Mouse (Mus musculus): ENCODE measurements at regions not wholly inside any gene's neighbourhood (a gene's known extent, or its start where the extent isn't known, plus 50 kb on each side); places are given as distances from the start of the nearest gene placed in this dataset.

DNA sequence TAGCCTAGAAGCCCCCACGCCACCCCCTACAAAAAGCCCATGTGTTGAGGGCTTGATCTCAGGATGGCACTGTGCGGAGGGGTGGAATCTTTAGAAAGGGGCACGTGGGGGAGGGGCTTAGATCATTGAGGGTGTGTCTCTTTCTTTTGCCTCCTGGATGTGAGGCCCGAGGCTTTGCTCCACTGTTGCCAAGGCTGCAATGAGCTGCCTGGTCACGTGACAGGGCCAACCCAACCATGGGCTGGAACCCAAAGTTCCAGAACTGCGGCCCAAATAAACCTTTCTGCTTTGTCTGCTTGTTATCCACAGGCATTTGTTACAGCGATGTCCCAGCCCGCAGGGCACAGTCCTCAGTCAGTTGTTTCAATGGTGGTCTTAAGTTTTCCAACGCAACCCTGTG is 96.5 kb upstream of the Ubl3 start:
- no peak overlapping the region for H3K27ac ChIP-seq (ENCODE audit: insufficient read depth, low read length)
- TF ChIP-seq POLR2A (IDR thresholded peaks at IDR 0.05; ENCODE audit: insufficient read depth, low read length) (no peak), CTCF (IDR thresholded peaks at IDR 0.05; ENCODE audit: low read depth, low read length) (no peak), EP300 (IDR thresholded peaks at IDR 0.05; ENCODE audit: insufficient read depth, low read depth, low read length) (0 out of 2 replicates have a peak, but pooled peaks have one; percentile 8)
- no peaks in the 10 kb centered on the region; the same call in 1 of the 2 replicates for H3K9me3 ChIP-seq (replicated peaks; ENCODE audit: control insufficient read depth, insufficient read depth, low read length, poor library complexity, severe bottlenecking)
- no peak overlapping the region for H3K9ac ChIP-seq (ENCODE audit: low read depth, poor library complexity, severe bottlenecking)
- H3K4me3 ChIP-seq (ENCODE audit: low read depth, low read length) = 0 out of 2 replicates have a peak overlapping the region, but pooled peaks have one; percentile 1
- no peaks in the 10 kb centered on the region for H3K36me3 ChIP-seq (ENCODE audit: control insufficient read depth, insufficient read depth, low read length, poor library complexity, severe bottlenecking)
- peaks cover 5% of the 10 kb centered on the region for H3K4me1 ChIP-seq (ENCODE audit: control insufficient read depth, insufficient read depth, low read length)
- no peaks in the 10 kb centered on the region for H3K27me3 ChIP-seq (ENCODE audit: control insufficient read depth, insufficient read depth, low read length, poor library complexity, severe bottlenecking)

DNA sequence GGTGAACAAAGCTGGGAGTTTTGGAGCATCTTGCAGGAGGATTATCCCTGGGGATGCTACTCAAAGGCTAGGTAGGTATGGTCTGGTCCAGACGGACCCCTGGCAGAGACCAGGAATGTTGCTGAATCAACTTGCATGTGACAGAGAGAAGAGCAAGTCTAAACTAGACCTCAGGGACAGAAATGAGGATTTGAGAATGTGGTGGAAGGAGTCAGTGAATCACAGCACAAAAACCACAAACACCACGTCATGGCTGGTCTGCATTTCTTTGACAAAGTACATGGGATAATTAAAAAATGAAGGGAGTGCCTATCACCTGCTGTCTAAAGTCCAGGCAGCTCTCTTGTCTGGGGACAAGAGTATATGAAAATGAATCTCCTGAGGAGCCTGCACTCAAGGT is 95.1 kb upstream of the Ubl3 start:
- TF ChIP-seq CTCF (IDR thresholded peaks at IDR 0.05; ENCODE audit: low read depth, low read length) (no peak), EP300 (IDR thresholded peaks at IDR 0.05; ENCODE audit: insufficient read depth, low read depth, low read length) (no peak), POLR2A (IDR thresholded peaks at IDR 0.05; ENCODE audit: insufficient read depth, low read length) (no peak)

DNA sequence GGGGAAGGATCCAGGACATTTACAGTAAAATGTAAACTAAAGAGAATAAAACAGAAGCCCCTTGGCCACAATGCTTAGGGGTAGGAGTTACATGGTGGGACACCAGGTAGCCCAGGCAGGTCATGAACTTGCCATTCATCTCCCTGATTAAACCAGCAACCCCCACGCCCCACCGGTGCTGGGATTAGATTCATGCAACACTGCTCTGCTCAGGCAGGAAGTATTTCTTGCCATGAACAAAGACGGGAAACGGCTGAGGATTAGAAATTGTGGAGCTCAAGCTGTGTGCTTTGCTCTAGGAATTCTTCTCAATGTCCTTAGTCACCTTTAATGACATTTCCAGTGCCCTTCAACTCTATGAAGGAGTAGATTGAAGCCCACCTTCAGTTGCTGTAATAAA is 93.2 kb upstream of the Ubl3 start:
- Histone ChIP-seq H3K4me3 (ENCODE audit: low read depth, low read length) (no peak overlapping the region), H3K9ac (ENCODE audit: low read depth, poor library complexity, severe bottlenecking) (no peak overlapping the region), H3K36me3 (ENCODE audit: control insufficient read depth, insufficient read depth, low read length, poor library complexity, severe bottlenecking) (no peaks in the 10 kb centered on the region), H3K27me3 (ENCODE audit: control insufficient read depth, insufficient read depth, low read length, poor library complexity, severe bottlenecking) (no peaks in the 10 kb centered on the region), H3K4me1 (ENCODE audit: control insufficient read depth, insufficient read depth, low read length) (peaks cover 3% of the 10 kb centered on the region), H3K9me3 (replicated peaks; ENCODE audit: control insufficient read depth, insufficient read depth, low read length, poor library complexity, severe bottlenecking) (no peaks in the 10 kb centered on the region; the same call in 1 of the 2 replicates), H3K27ac (ENCODE audit: insufficient read depth, low read length) (no peak overlapping the region)
- no peak for TF ChIP-seq POLR2A (IDR thresholded peaks at IDR 0.05; ENCODE audit: insufficient read depth, low read length)
- TF ChIP-seq CTCF (IDR thresholded peaks at IDR 0.05; ENCODE audit: low read depth, low read length) = no peak
- TF ChIP-seq EP300 (IDR thresholded peaks at IDR 0.05; ENCODE audit: insufficient read depth, low read depth, low read length) = no peak

More for the DNA sequence above, 95.1 kb upstream of the Ubl3 start:
- no peaks in the 10 kb centered on the region for H3K36me3 ChIP-seq (ENCODE audit: control insufficient read depth, insufficient read depth, low read length, poor library complexity, severe bottlenecking)
- no peaks in the 10 kb centered on the region; the same call in 1 of the 2 replicates for H3K9me3 ChIP-seq (replicated peaks; ENCODE audit: control insufficient read depth, insufficient read depth, low read length, poor library complexity, severe bottlenecking)
- no peaks in the 10 kb centered on the region for H3K27me3 ChIP-seq (ENCODE audit: control insufficient read depth, insufficient read depth, low read length, poor library complexity, severe bottlenecking)
- peaks cover 5% of the 10 kb centered on the region for H3K4me1 ChIP-seq (ENCODE audit: control insufficient read depth, insufficient read depth, low read length)
- H3K9ac ChIP-seq (ENCODE audit: low read depth, poor library complexity, severe bottlenecking) = no peak overlapping the region
- H3K27ac ChIP-seq (ENCODE audit: insufficient read depth, low read length) = no peak overlapping the region
- H3K4me3 ChIP-seq (ENCODE audit: low read depth, low read length) = no peak overlapping the region

DNA sequence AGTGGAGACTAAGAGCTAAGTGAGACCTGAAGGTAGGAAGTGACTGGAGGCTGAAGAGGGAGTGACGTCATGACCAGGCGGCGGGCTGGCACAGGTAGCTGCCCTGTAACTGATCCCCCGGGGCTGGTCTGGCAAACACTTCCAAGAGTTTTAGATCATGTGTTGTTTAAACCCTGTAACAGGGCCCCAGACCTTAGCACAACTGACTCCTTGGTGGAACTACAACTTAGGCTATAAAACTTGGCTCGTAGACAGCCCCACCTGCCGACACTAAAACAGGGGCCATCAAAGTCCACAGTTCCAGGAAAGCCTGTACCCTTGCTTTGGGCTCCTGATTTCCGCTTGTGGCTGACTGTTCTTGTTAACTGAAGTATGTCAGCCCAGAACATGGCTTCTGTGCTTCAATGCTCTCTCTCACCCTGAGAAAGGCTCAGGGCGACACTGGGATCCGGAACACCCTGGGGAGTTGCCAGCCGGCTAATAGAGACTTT is 92.6 kb upstream of the Ubl3 start:
- no peak for TF ChIP-seq CTCF (IDR thresholded peaks at IDR 0.05; ENCODE audit: low read depth, low read length)
- TF ChIP-seq EP300 (IDR thresholded peaks at IDR 0.05; ENCODE audit: insufficient read depth, low read depth, low read length) = no peak
- no peak for TF ChIP-seq POLR2A (IDR thresholded peaks at IDR 0.05; ENCODE audit: insufficient read depth, low read length)
- no peaks in the 10 kb centered on the region; the same call in 1 of the 2 replicates for H3K9me3 ChIP-seq (replicated peaks; ENCODE audit: control insufficient read depth, insufficient read depth, low read length, poor library complexity, severe bottlenecking)
- H3K9ac ChIP-seq (ENCODE audit: low read depth, poor library complexity, severe bottlenecking) = no peak overlapping the region
- H3K27me3 ChIP-seq (ENCODE audit: control insufficient read depth, insufficient read depth, low read length, poor library complexity, severe bottlenecking) = no peaks in the 10 kb centered on the region
- no peaks in the 10 kb centered on the region for H3K36me3 ChIP-seq (ENCODE audit: control insufficient read depth, insufficient read depth, low read length, poor library complexity, severe bottlenecking)
- no peak overlapping the region for H3K27ac ChIP-seq (ENCODE audit: insufficient read depth, low read length)
- peaks cover 5% of the 10 kb centered on the region for H3K4me1 ChIP-seq (ENCODE audit: control insufficient read depth, insufficient read depth, low read length)
- no peak overlapping the region for H3K4me3 ChIP-seq (ENCODE audit: low read depth, low read length)

DNA sequence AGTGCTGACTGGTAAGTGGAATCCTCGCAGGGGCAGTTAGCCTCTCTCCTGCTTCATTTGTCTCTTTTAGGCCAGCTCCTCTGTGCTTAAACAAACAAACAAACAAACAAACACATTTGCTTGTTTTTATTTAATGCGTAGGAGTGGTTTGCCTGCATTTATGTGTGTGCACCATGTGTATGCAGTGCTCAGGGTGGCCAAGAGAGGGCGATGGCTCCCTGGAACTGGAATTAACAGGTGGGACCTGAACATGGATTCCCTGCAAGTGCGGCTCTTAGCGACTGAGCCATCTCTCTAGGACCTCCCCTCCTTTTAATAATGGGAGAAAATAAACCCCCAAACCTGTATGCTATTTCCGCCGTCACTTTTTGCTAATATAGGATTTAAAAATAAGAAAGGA is 91.8 kb upstream of the Ubl3 start:
- H3K27ac ChIP-seq (ENCODE audit: insufficient read depth, low read length) = no peak overlapping the region
- H3K9me3 ChIP-seq (replicated peaks; ENCODE audit: control insufficient read depth, insufficient read depth, low read length, poor library complexity, severe bottlenecking) = no peaks in the 10 kb centered on the region; the same call in 1 of the 2 replicates
- peaks cover 5% of the 10 kb centered on the region for H3K4me1 ChIP-seq (ENCODE audit: control insufficient read depth, insufficient read depth, low read length)
- H3K36me3 ChIP-seq (ENCODE audit: control insufficient read depth, insufficient read depth, low read length, poor library complexity, severe bottlenecking) = no peaks in the 10 kb centered on the region
- no peak overlapping the region for H3K9ac ChIP-seq (ENCODE audit: low read depth, poor library complexity, severe bottlenecking)
- H3K27me3 ChIP-seq (ENCODE audit: control insufficient read depth, insufficient read depth, low read length, poor library complexity, severe bottlenecking) = no peaks in the 10 kb centered on the region
- H3K4me3 ChIP-seq (ENCODE audit: low read depth, low read length) = no peak overlapping the region
- no peak for TF ChIP-seq POLR2A (IDR thresholded peaks at IDR 0.05; ENCODE audit: insufficient read depth, low read length)
- TF ChIP-seq CTCF (IDR thresholded peaks at IDR 0.05; ENCODE audit: low read depth, low read length) = peak; percentile 53

DNA sequence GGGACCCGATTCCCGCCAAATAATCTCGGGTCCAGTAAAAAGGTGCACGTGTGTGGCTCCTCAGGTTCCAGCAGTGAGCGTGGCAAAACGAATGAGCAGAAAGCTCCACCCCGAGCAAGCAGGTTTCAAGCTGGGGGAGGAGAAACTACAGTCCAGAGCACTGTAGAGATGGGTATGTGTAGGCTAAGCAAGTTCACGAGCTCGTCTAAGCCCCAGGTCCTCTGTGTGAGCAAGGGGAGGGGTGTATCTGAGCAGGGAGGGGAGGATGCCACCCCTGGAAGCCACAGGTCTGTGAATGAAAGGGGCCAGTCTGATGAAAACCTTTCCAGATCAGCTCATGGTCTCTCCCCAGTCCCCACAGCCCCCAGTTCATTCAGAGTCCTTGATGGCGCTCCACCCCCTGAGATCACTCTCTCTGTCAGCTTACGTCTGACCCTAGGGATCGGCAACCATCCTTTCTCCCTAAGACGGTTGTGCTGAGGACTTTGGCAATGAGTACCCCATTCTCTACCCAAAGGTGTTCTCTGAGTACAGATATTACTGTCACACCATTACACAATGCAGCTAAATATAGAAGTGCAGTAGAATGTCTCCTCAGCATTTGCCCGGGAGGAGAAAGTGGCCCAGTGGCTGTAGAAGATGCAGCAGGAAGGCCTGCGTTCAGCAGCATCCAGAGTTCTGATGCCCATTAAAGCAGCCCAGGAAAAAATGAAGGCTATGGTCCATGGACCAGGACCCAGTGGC is 89.2 kb upstream of the Ubl3 start:
- Histone ChIP-seq H3K36me3 (ENCODE audit: control insufficient read depth, insufficient read depth, low read length, poor library complexity, severe bottlenecking) (no peaks in the 10 kb centered on the region), H3K4me3 (ENCODE audit: low read depth, low read length) (no peak overlapping the region), H3K9ac (ENCODE audit: low read depth, poor library complexity, severe bottlenecking) (no peak overlapping the region), H3K27ac (ENCODE audit: insufficient read depth, low read length) (peak overlapping the region; percentile 11; the same call in 1 of the 2 replicates), H3K27me3 (ENCODE audit: control insufficient read depth, insufficient read depth, low read length, poor library complexity, severe bottlenecking) (no peaks in the 10 kb centered on the region), H3K4me1 (ENCODE audit: control insufficient read depth, insufficient read depth, low read length) (peaks cover 3% of the 10 kb centered on the region), H3K9me3 (replicated peaks; ENCODE audit: control insufficient read depth, insufficient read depth, low read length, poor library complexity, severe bottlenecking) (no peaks in the 10 kb centered on the region; the same call in 1 of the 2 replicates)
- no peak for TF ChIP-seq POLR2A (IDR thresholded peaks at IDR 0.05; ENCODE audit: insufficient read depth, low read length)
- no peak for TF ChIP-seq CTCF (IDR thresholded peaks at IDR 0.05; ENCODE audit: low read depth, low read length)
- TF ChIP-seq EP300 (IDR thresholded peaks at IDR 0.05; ENCODE audit: insufficient read depth, low read depth, low read length) = no peak

Measured in ES-Bruce4 (cell line).